Mouse (Mus musculus): ENCODE results near the gene Klhl41.

The Klhl41 gene

GRCm38 (mm10) chr2:69683036-69683805 lies 13.3 kb downstream of the Klhl41 start:
- peak; percentile 60 for DNase-seq (ENCODE audit: low read depth, low spot score)

- DNase-seq (ENCODE audit: low read depth, low spot score): no peak
These were observed 14.6 kb downstream of the Klhl41 start for GRCm38 (mm10) chr2:69684488-69684887.

- DNase-seq (ENCODE audit: low read depth, low spot score): peak; percentile 38
These were observed 20.3 kb downstream of the Klhl41 start for GRCm38 (mm10) chr2:69690214-69690613.

- no peak for DNase-seq (ENCODE audit: low read depth, low spot score)
These were observed 20.9 kb downstream of the Klhl41 start for GRCm38 (mm10) chr2:69690843-69691242.

GRCm38 (mm10) chr2:69693501-69693900 lies 23.6 kb downstream of the Klhl41 start:
- DNase-seq (ENCODE audit: low read depth, low spot score): no peak

GRCm38 (mm10) chr2:69700446-69700845 lies 30.5 kb downstream of the Klhl41 start:
- no peak for DNase-seq (ENCODE audit: low read depth, low spot score)

GRCm38 (mm10) chr2:69712171-69712570 lies 42.3 kb downstream of the Klhl41 start:
- DNase-seq (ENCODE audit: low read depth, low spot score): peak; percentile 80

- DNase-seq (ENCODE audit: low read depth, low spot score): peak; percentile 98
These were observed 43.2 kb downstream of the Klhl41 start, which contains the start of gene Fastkd1 for GRCm38 (mm10) chr2:69712981-69713625. Gene Fastkd1, minus strand, starts transcription at chr2:69713516.

GRCm38 (mm10) chr2:69713626-69714014 lies 43.7 kb downstream of the Klhl41 start:
- no peak for DNase-seq (ENCODE audit: low read depth, low spot score)

- no peak for DNase-seq (ENCODE audit: low read depth, low spot score)
These were observed 44.2 kb downstream of the Klhl41 start for GRCm38 (mm10) chr2:69714126-69714525.

GRCm38 (mm10) chr2:69716483-69716882 lies 46.6 kb downstream of the Klhl41 start:
- no peak for DNase-seq (ENCODE audit: low read depth, low spot score)

- peak; percentile 29 for DNase-seq (ENCODE audit: low read depth, low spot score)
These were observed 49.2 kb downstream of the Klhl41 start for GRCm38 (mm10) chr2:69719121-69719520.

GRCm38 (mm10) chr2:69722273-69722649 lies 52.3 kb downstream of the Klhl41 start, which contains the start of gene Ppig:
Gene Ppig, plus strand, starts transcription at chr2:69722545.
- no peak for DNase-seq (ENCODE audit: low read depth, low spot score)

- DNase-seq (ENCODE audit: low read depth, low spot score): peak; percentile 98
These were observed 53.0 kb downstream of the Klhl41 start for GRCm38 (mm10) chr2:69722650-69723518.

GRCm38 (mm10) chr2:69723519-69723825 lies 53.6 kb downstream of the Klhl41 start:
- no peak for DNase-seq (ENCODE audit: low read depth, low spot score)
